Mouse (Mus musculus) ES-Bruce4 (cell line): Measurements from ENCODE around the gene Smpd2.

Source experiments
- CTCF ChIP-seq: IDR thresholded peaks from one replicate; pipeline ENCODE4 v1.8.1; 2011; ENCODE audit warnings: low read depth, low read length
- POLR2A ChIP-seq: IDR thresholded peaks from one replicate; pipeline ENCODE4 v1.8.1; 2011; ENCODE audit warnings: low read length; ENCODE audit not compliant: insufficient read depth

GRCm38 (mm10) chr10:41460501-41460900, 29.7 kb downstream of the Smpd2 start:
- TF ChIP-seq POLR2A: no peak
- TF ChIP-seq CTCF: no peak
